Mouse (Mus musculus) limb, embryonic 13.5 days (tissue): ENCODE measurements around the gene Acox1. TPM values are rescaled to one million over a fixed set of nuclear protein-coding genes. Genes with fewer than 3 reads are reported as not detected.
A peak's percentile ranks its signal among the peaks of the same experiment; 100 is the strongest.

Experiments used
- ATAC-seq: fragments of 200-750 bp; cut with Nextera tagmentation; 2 replicates; pipeline ENCODE4 v1.8.0; 2017; ENCODE audit warnings: low read depth, moderate number of reproducible peaks, moderate TSS enrichment; ENCODE audit not compliant: low FRiP score
- H3K27ac ChIP-seq: fragments of 300-500 bp; sonication (generic); 2 replicates; pipeline ENCODE4 v1.5.1; 2015; ENCODE audit warnings: inconsistent platforms, mild to moderate bottlenecking, moderate library complexity
- H3K27me3 ChIP-seq: fragments of 300-500 bp; sonication (generic); 2 replicates; pipeline ENCODE4 v1.6.1; 2015; ENCODE audit warnings: mild to moderate bottlenecking, inconsistent platforms
- H3K36me3 ChIP-seq: fragments of 300-500 bp; sonication (generic); 2 replicates; pipeline ENCODE4 v1.6.1; 2015; ENCODE audit warnings: inconsistent platforms, mild to moderate bottlenecking, moderate library complexity
- H3K4me1 ChIP-seq: fragments of 300-500 bp; sonication (generic); 2 replicates; pipeline ENCODE4 v1.6.1; 2015; ENCODE audit warnings: inconsistent platforms
- H3K4me2 ChIP-seq: fragments of 300-500 bp; sonication (generic); replicated peaks from 2 replicates; pipeline ENCODE4 v1.6.1; 2015; ENCODE audit warnings: inconsistent platforms, mild to moderate bottlenecking, moderate library complexity
- H3K4me3 ChIP-seq: fragments of 300-500 bp; sonication (generic); 2 replicates; pipeline ENCODE4 v1.5.1; 2015; ENCODE audit warnings: moderate library complexity, mild to moderate bottlenecking, inconsistent platforms
- H3K9ac ChIP-seq: fragments of 300-500 bp; sonication (generic); 2 replicates; pipeline ENCODE4 v1.6.1; 2015; ENCODE audit warnings: mild to moderate bottlenecking, inconsistent platforms
- H3K9me3 ChIP-seq: fragments of 300-500 bp; sonication (generic); 2 replicates; pipeline ENCODE4 v1.6.1; 2016; ENCODE audit warnings: inconsistent platforms
- WGBS: fragments of 180-500 bp; shearing (Covaris S2); methylation state at CpG from one replicate; pipeline ENCODE4 v1.1.7; 2015; 5-methylcytosine and 5-hydroxymethylcytosine counted together
- polyA plus RNA-seq: library from polyadenylated mRNA; unstranded; fragments of >200 nt; fragmentation: Nextera tagmentation; extraction: Ambion mirVana; gene quantifications from 2 replicates; pipeline ENCODE4 v1.2.1, GENCODE M21; 2015

Gene Acox1
- polyA plus RNA-seq, 1 experiment from 2014 or later: 23.5 TPM

DNA sequence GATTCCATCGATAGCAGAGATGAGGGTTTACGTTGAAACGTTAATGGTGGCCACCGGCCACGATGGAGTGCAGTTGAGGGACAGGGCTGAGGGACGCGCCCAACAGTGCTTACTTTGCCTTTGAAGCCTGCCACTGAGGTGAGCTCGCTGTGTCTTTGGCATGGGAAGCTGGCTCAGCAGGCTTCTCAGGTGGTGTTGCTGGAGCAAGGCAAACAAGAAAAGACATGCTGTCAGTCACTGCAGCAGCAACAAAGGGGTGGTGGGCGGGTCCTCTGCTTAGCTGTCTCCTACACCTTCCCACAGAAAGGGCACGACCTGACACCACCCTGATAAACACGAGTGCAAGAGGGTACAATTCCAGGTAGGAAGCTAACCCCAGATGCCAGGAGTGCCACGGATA lies 37.5 kb downstream of the Acox1 start:
- Histone ChIP-seq H3K9ac (peak overlapping the region; percentile 35; the same call in 1 of the 2 replicates), H3K27ac (no peak overlapping the region), H3K4me1 (peaks cover 2% of the 10 kb centered on the region), H3K4me2 (no peak overlapping the region), H3K27me3 (no peaks in the 10 kb centered on the region), H3K4me3 (no peak overlapping the region), H3K36me3 (peaks cover 84% of the 10 kb centered on the region), H3K9me3 (no peaks in the 10 kb centered on the region)
- no peak for ATAC-seq
- 65% methylated on average over 12 of the region's 12 CpGs for WGBS

DNA sequence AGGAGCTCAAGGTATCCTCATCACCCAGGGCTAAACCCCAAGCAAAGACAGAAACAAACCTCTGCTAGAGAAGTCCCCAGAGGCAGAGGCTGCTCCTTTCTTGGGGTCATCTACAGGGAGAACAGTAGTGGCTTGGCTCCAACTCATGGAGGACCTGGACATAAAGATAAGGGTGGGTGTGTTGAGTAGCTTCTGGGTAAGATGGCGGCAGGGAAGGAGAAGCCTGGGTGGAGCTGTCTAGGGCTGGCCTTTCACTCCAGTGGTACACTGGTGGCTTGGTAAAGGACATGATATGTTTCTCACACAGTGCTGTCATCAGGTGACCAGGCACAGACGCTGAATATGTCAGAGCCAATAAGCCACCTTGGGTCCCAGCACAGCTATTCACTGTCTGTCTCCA lies 47.9 kb downstream of the Acox1 start:
- Histone ChIP-seq H3K4me1 (no peaks in the 10 kb centered on the region), H3K36me3 (peaks cover 100% of the 10 kb centered on the region), H3K9me3 (no peaks in the 10 kb centered on the region), H3K4me2 (no peak overlapping the region), H3K27me3 (no peaks in the 10 kb centered on the region), H3K27ac (no peak overlapping the region), H3K9ac (no peak overlapping the region), H3K4me3 (no peak overlapping the region)
- ATAC-seq: no peak
- whole genome bisulfite sequencing: 100% methylated on average over 2 of the region's 2 CpGs

DNA sequence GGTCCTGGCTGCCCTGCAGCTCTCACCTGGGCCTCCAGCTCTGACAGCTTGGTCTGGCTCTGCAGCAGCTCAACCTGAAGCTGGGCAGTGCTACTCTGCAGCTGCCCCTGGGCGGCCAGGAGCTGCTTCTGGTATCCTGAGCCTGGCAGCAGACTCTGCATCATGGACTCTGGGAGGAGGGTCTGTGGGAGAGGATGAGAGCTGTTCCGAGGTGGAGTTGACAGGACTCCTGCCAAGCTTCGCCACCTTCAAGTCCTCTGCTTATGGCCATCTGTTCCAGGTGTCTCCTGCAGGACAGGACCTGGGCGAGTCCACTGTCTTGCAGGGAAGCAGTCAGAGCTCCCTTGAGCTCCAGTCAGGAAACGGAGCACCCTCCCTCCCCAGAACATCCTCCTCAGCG lies 49.5 kb downstream of the Acox1 start:
- H3K9ac ChIP-seq: no peak overlapping the region
- ATAC-seq: no peak
- peaks cover 100% of the 10 kb centered on the region for H3K36me3 ChIP-seq
- WGBS: 77% methylated on average over 6 of the region's 6 CpGs
- no peak overlapping the region for H3K4me2 ChIP-seq
- no peaks in the 10 kb centered on the region for H3K4me1 ChIP-seq
- H3K4me3 ChIP-seq: no peak overlapping the region
- H3K27me3 ChIP-seq: no peaks in the 10 kb centered on the region
- no peaks in the 10 kb centered on the region for H3K9me3 ChIP-seq
- H3K27ac ChIP-seq: no peak overlapping the region

DNA sequence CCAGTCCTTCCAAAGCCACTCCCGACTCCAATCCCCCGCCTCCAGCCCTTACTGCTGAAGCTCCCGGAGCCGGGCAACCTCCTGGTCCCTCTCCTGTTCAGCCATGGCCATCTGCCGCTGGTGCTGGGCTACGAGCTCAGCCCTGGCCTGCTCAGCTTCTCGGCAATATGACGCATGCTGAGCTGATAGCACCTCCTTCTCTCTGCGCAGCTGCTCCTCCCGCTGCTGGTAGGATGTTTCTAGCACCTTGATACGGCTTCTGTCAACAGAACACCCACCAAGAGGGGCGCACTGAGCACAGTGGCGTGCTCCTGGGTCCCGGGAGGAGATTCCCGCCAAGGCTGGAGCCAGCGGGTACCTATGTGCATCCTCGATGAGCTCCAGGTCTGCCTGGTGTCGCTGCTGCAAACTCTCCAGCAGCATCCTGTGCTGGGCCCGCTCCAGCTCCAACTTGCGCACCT lies 50.1 kb downstream of the Acox1 start:
- Histone ChIP-seq H3K27ac (no peak overlapping the region), H3K4me1 (no peaks in the 10 kb centered on the region), H3K9me3 (no peaks in the 10 kb centered on the region), H3K36me3 (peaks cover 100% of the 10 kb centered on the region), H3K9ac (no peak overlapping the region), H3K4me2 (no peak overlapping the region), H3K27me3 (no peaks in the 10 kb centered on the region), H3K4me3 (no peak overlapping the region)
- 50% methylated on average over 20 of the region's 20 CpGs for WGBS
- no peak for ATAC-seq

DNA sequence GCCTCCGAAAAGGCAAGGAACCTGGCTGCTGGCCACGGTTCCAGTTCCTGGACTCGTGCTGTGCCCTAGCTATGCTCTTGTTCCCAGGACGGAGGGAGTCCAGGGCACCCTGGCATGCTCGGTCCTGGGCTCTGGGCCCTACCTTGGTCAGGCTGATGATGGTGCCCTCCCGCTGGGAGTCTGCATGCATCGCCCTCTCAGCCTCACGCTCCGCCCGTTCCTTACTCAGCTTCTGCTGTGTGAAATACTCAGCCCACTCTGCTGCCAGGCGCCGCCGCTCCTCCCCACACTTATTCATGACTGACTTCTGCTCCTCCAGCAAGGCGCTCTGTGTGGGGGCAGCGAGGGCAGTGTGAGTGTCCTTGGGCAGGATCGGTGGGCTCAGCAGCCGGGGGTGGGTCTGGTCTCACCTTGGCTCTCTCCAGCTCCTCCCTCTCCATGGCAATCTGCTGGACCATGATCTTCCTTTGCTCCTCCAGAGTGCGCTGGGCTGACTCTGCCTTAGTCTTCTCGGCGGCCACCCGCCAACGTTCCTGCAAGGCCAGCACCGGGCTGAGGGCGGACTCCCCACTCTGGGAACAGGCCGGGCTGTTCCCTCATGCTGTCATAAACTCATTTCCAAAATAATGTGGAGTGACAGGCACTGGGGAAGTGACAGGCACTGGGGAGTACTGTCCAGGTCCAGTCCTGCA lies 52.4 kb downstream of the Acox1 start:
- Histone ChIP-seq H3K36me3 (peaks cover 99% of the 10 kb centered on the region), H3K27ac (no peak overlapping the region; the same call in 1 of the 2 replicates)

DNA sequence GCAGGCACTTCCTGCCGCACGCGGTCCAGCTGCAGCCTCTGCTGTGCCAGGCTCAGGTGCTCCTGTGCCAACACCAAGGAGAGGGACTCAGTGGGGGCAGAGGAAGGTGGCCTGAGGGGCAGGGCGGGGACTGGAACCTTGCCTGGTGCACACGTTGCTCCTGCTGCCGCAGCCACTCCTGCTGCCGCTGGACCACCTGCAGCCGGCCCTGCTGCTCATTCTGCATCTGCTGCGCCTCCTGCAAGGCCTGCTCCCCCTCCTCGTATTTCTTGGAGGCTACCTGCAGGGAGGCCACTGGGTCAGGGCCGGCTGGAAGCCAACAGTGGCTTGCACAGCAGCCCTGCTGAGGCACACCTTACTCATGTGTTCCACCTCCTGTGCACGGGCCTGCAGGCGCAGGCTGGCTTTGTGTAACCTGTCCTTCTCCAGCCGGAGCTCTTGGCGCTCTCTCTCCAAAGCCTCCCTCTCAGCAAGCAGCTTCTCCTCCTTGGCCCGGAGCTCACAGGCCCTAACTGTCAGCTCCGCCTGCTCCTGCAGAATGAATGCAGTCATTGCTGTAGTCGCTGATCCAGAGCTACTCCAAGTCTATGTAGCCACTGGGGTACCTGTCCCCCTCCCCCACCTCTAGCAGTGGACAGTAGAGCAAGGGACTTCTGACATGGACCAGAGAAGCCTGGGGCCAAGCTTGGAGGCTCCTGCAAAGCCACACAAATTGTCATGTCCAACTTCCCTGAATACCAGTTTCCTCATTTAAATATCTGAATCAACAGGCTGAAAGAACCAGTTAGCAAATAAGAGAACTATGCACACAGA lies 53.2 kb downstream of the Acox1 start:
- WGBS: 63% methylated on average over 18 of the region's 18 CpGs
- no peaks in the 10 kb centered on the region for H3K4me1 ChIP-seq
- no peak overlapping the region for H3K27ac ChIP-seq
- ATAC-seq: no peak
- H3K36me3 ChIP-seq: peaks cover 95% of the 10 kb centered on the region
- H3K4me3 ChIP-seq: no peak overlapping the region
- no peaks in the 10 kb centered on the region for H3K9me3 ChIP-seq
- H3K9ac ChIP-seq: 0 out of 2 replicates have a peak overlapping the region, but pooled peaks have one; percentile 21
- no peaks in the 10 kb centered on the region for H3K27me3 ChIP-seq
- H3K4me2 ChIP-seq: no peak overlapping the region

More for the DNA sequence above, 52.4 kb downstream of the Acox1 start:
- H3K4me1 ChIP-seq: no peaks in the 10 kb centered on the region
- no peak overlapping the region for H3K9ac ChIP-seq
- no peaks in the 10 kb centered on the region for H3K9me3 ChIP-seq
- no peak for ATAC-seq
- no peaks in the 10 kb centered on the region for H3K27me3 ChIP-seq
- no peak overlapping the region for H3K4me2 ChIP-seq
- no peak overlapping the region for H3K4me3 ChIP-seq
- WGBS: 74% methylated on average over 25 of the region's 25 CpGs

DNA sequence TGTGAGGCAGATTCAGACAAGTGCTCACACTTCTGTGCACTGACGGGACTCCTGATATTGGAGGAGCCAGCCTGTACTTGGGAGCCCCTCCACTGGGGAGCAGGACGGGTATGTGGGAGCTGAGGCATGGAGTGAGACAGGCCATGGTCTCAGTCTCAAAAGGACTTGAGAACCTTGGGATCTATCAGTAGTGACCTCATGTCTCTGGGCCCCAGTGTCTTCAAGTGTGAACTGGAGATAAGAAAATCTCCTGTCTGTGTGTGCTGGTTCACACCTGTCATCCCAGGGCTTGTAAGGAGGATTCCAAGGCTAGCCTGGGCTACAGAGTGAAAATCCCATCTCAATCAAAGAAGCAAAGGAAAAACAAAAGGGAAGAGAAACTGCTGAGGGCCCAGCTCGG lies 55.4 kb downstream of the Acox1 start:
- Histone ChIP-seq H3K9ac (no peak overlapping the region), H3K36me3 (peaks cover 73% of the 10 kb centered on the region), H3K4me1 (peaks cover 7% of the 10 kb centered on the region), H3K9me3 (no peaks in the 10 kb centered on the region), H3K4me2 (no peak overlapping the region), H3K27me3 (no peaks in the 10 kb centered on the region), H3K27ac (no peak overlapping the region), H3K4me3 (no peak overlapping the region)
- no peak for ATAC-seq
- WGBS: 88% methylated on average over 3 of the region's 3 CpGs

DNA sequence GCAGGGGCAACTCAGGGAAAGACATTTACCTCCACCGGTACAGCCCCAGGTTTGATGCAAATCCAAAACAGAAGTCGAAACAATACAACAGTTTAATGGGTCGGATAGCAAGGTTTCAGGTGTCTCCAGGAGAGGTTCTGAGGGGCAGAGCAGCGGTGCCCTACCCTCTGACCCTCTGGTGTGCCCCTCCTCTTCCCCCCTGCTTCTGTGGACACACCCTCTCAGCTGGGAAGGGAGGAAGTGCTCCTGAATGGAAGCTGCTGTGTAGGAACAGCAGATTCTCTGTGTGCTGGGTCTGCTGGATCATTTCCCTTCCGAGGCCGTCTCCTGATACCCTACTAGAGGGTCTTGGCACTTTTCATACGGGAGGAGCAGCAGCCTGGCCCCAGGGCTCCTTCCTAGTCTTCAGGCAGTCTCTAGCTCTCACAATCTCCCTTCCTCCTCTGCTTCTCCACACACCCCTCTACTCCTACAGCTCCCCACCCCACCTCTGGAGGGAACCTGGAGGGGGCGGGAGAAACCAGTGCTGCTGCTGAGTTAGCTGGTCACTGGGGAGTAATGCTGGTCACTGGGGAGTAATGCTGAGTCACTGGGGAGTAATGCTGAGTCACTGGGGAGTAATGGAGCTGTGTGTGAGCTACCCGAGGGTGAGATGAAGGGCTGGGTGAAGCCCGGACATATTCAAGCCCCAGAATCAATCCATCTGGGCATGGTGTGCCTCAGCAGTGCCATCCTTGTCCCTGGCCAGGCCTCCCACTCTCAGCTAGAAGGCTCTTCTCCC lies 56.4 kb downstream of the Acox1 start:
- no peaks in the 10 kb centered on the region for H3K9me3 ChIP-seq
- WGBS: 71% methylated on average over 10 of the region's 10 CpGs
- H3K4me1 ChIP-seq: peaks cover 15% of the 10 kb centered on the region
- no peak overlapping the region for H3K4me3 ChIP-seq
- no peak overlapping the region for H3K4me2 ChIP-seq
- H3K27ac ChIP-seq: no peak overlapping the region; the same call in 1 of the 2 replicates
- H3K9ac ChIP-seq: no peak overlapping the region
- H3K36me3 ChIP-seq: peaks cover 62% of the 10 kb centered on the region
- H3K27me3 ChIP-seq: no peaks in the 10 kb centered on the region
- ATAC-seq: no peak

DNA sequence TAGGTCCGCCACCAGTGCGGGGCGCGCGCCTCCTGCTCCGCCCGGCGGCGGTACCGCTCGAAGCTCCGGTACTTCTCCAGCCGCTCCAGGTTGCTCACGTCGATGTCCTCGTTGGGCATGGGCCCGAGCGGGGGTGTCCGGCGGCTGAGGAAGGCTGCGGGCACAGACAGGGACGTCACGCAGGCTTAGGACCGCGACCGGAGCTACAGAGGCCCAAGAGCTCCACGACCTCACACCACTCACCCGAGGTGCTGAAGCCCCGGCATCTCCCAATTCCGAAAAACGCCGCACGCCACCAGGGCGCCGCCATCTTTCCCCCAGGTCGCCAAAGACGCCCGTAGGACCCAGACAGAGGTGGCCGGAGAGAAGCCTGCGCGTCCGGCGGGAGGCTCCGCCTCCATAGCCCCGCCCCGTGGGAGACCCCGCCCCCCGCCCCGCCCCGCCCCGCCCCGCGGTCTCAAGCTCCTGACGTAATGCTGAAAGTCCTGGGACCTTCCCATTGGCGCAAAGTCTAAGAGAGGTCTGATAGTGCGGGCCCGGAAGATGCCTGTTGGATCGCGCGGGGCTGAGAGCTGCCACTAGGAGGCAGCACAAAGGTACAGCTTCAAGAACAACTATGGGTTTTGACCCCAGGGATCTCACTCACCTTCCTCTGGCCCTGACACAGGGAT lies 60.2 kb downstream of the Acox1 start, which contains the start of gene Mrpl38:
Mrpl38 (minus strand) TSS at position 401 of the 671 bp plus-strand sequence.
- peak within 1 kb of the TSS; percentile 84 for H3K9ac ChIP-seq
- peaks cover 21% of the 10 kb centered on the region for H3K4me1 ChIP-seq
- peak; percentile 96 for ATAC-seq
- H3K36me3 ChIP-seq: peaks cover 49% of the 10 kb centered on the region
- peak within 1 kb of the TSS; percentile 77 for H3K4me2 ChIP-seq
- H3K27ac ChIP-seq: peak within 1 kb of the TSS; percentile 79
- H3K4me3 ChIP-seq: peak within 1 kb of the TSS; percentile 92
- under 1% methylated on average over 60 of the region's 60 CpGs for WGBS
- no peaks in the 10 kb centered on the region for H3K9me3 ChIP-seq
- no peaks in the 10 kb centered on the region for H3K27me3 ChIP-seq

DNA sequence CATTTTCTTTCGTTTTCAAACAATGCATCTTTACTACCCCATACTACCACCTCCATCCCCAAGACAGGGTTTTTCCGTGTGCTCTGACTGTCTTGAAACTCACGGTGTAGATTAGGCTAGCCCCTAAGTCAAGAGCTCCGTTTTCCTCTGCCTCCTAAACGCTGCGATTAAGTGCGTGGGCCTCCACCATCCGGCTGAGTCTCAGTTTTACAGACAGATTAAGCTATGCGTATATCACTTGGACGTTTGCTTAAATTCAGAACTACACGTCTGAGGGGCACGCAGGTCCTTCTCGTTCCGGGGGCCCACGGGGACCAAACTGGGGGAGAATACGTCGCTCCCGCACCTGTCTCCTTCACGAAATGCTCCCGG lies 60.8 kb downstream of the Acox1 start:
- Histone ChIP-seq H3K4me2 (peak overlapping the region; percentile 77), H3K9me3 (no peaks in the 10 kb centered on the region), H3K27me3 (no peaks in the 10 kb centered on the region), H3K36me3 (peaks cover 49% of the 10 kb centered on the region), H3K4me3 (peak overlapping the region; percentile 92), H3K4me1 (peaks cover 21% of the 10 kb centered on the region), H3K27ac (peak overlapping the region; percentile 79), H3K9ac (peak overlapping the region; percentile 84)
- ATAC-seq: no peak
- WGBS: 1% methylated on average over 20 of the region's 20 CpGs

DNA sequence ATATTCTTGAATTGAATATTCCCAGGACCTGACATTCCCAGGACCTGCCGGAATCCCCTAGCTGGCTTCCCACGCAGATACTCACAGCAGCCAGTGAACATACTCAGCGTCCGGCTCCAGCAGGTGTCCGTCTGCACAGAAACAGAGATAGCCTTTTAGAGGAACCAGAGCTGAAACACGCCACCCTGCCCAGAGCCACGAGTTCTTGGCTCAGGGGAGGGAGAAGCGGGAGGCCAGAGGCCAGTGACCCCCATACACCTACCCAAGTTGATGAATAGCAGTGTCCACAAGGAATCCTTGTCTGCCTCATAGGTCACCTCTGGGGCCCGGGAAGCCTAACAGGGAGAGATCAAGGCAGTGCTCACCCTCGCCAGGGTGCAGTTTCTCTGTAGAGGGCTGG lies 64.7 kb downstream of the Acox1 start:
- Histone ChIP-seq H3K9ac (no peak overlapping the region), H3K4me3 (no peak overlapping the region), H3K27me3 (no peaks in the 10 kb centered on the region), H3K9me3 (no peaks in the 10 kb centered on the region), H3K27ac (no peak overlapping the region), H3K4me1 (peaks cover 39% of the 10 kb centered on the region), H3K36me3 (peaks cover 45% of the 10 kb centered on the region), H3K4me2 (no peak overlapping the region)
- ATAC-seq: no peak
- 82% methylated on average over 10 of the region's 10 CpGs for whole genome bisulfite sequencing
